Mouse (Mus musculus): ENCODE results near the gene Opn5. TPM values are rescaled to one million over a fixed set of nuclear protein-coding genes. Genes with fewer than 3 reads are reported as not detected.

The Opn5 gene
- polyA plus RNA-seq, 1 experiment from 2014 or later: not detected

DNA sequence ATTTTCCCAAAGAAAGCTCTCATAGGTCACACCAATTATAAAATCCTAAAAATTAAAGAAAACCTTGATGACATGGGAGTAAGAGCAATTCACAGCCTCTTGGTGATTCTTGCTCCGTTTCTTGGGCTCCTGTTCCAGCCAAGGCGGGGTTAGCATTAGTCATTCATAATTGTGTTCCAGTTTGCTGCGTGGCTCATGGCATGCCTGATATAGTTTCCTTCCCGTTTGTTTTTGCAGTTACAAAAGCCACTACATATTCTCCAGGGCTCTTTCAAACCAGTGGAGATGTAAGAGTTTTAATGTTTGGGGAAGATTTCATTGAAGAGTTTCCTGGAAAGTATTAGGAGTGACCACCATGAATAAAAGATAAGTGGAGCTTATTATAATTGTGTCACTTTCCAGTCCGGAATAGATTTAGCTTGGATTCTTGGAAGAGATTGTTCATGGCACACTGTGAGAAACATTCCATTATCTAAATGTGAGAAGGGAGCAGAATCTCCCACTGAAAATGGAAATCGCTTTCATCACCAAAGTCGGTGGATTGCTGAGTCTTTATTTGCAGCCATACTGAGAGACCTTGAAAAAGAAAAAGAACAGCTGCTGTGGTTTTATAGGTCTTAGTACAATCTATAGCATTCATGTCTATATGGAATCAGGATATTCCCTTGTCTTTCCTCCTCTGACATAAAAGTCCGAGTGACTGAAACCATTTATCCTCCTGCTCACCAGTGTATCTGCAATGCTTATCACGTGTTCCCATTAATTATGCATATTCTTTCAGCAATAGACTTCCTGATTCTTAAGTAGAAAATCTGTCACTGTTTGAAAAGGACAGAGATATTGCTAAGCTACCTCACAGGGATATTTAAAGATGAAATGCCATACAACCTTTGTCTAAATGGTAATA lies 101.6 kb downstream of the Opn5 start:
- DNase-seq (ENCODE audit: low spot score) (no peak), ATAC-seq (ENCODE audit: insufficient read depth, low FRiP score, low TSS enrichment) (no peak)
- 80% methylated on average over 9 of the region's 9 CpGs for whole genome bisulfite sequencing
- Histone ChIP-seq H3K4me1 (ENCODE audit: control insufficient read depth, insufficient read depth, low read length) (no peaks in the 10 kb centered on the region), H3K27me3 (ENCODE audit: control insufficient read depth, insufficient read depth, low read length) (no peaks in the 10 kb centered on the region), H3K36me3 (ENCODE audit: control insufficient read depth, insufficient read depth, low read length) (no peaks in the 10 kb centered on the region), H3K4me3 (ENCODE audit: low read depth, low read length) (no peak overlapping the region), H3K4me2 (ENCODE audit: low read depth) (no peak overlapping the region), H3K9me3 (ENCODE audit: control insufficient read depth, low read length) (no peaks in the 10 kb centered on the region), H3K27ac (ENCODE audit: low read depth, low read length) (no peak overlapping the region), H3K9ac (ENCODE audit: low read length) (no peak overlapping the region)

Other genes starting within 250 kb of the Opn5 start
- 0.15 and 0.48 TPM in 2 replicates for gene Adgrf4, start 80.9 kb upstream of the Opn5 start, polyA plus RNA-seq (2014; fragmentation: Nextera tagmentation; extraction: Ambion mirVana)
- 0.20 TPM in 1 of 2 replicates, not detected in the other for gene Adgrf2, start 130.8 kb upstream of the Opn5 start, polyA plus RNA-seq (2014; fragmentation: Nextera tagmentation; extraction: Ambion mirVana)